Mouse (Mus musculus) E14TG2a.4 (cell line): ENCODE results near the gene Odf3l2.
A peak's percentile ranks its signal among the peaks of the same experiment; 100 is the strongest.

Experiments used
- H3K27me3 ChIP-seq: 2 replicates; pipeline ENCODE4 v1.6.1; 2014; ENCODE audit warnings: low read length, control low read depth; ENCODE audit not compliant: insufficient read depth
- H3K36me3 ChIP-seq: 2 replicates; pipeline ENCODE4 v1.6.1; 2014; ENCODE audit warnings: low read length, control low read depth; ENCODE audit not compliant: insufficient read depth
- H3K4me1 ChIP-seq: replicated peaks from 2 replicates; pipeline ENCODE4 v1.6.1; 2014; ENCODE audit warnings: low read depth, low read length, control low read depth
- H3K4me3 ChIP-seq: replicated peaks from 2 replicates; pipeline ENCODE4 v1.5.1; 2014; ENCODE audit warnings: mild to moderate bottlenecking, low read length
- H3K9me3 ChIP-seq: 2 replicates; pipeline ENCODE4 v1.6.1; 2014; ENCODE audit warnings: low read length, control low read depth
- CTCF ChIP-seq: conservative IDR thresholded peaks from 2 replicates; pipeline ENCODE4 v1.5.1; 2014; ENCODE audit warnings: low read length
- NANOG ChIP-seq: IDR thresholded peaks from 2 replicates; pipeline ENCODE4 v1.6.1; 2014; ENCODE audit warnings: borderline replicate concordance, low read length, mixed read lengths
- POU5F1 ChIP-seq: IDR thresholded peaks from 2 replicates; pipeline ENCODE4 v1.6.1; 2014; ENCODE audit warnings: low read length, borderline replicate concordance

Gene Odf3l2

GRCm38 (mm10) chr10:79686219-79686618 is 40.7 kb upstream of the Odf3l2 start:
- Histone ChIP-seq H3K4me3 (no peak overlapping the region), H3K4me1 (peaks cover 68% of the 10 kb centered on the region), H3K9me3 (no peaks in the 10 kb centered on the region), H3K27me3 (no peaks in the 10 kb centered on the region), H3K36me3 (peaks cover 68% of the 10 kb centered on the region)
- no peak for TF ChIP-seq POU5F1
- TF ChIP-seq NANOG: no peak
- TF ChIP-seq CTCF: no peak

- Histone ChIP-seq H3K4me3 (peak overlapping the region; percentile 100), H3K36me3 (peaks cover 68% of the 10 kb centered on the region), H3K9me3 (no peaks in the 10 kb centered on the region), H3K27me3 (no peaks in the 10 kb centered on the region), H3K4me1 (peaks cover 80% of the 10 kb centered on the region)
- no peak for TF ChIP-seq POU5F1
- TF ChIP-seq NANOG: no peak
- no peak for TF ChIP-seq CTCF
Observed at GRCm38 (mm10) chr10:79684770-79685600, 39.4 kb upstream of the Odf3l2 start.

GRCm38 (mm10) chr10:79683726-79684640 is 38.4 kb upstream of the Odf3l2 start:
- peak overlapping the region; percentile 100 for H3K4me3 ChIP-seq
- peaks cover 60% of the 10 kb centered on the region for H3K36me3 ChIP-seq
- H3K4me1 ChIP-seq: peaks cover 84% of the 10 kb centered on the region
- TF ChIP-seq POU5F1 (no peak), CTCF (no peak)
- no peaks in the 10 kb centered on the region for H3K9me3 ChIP-seq
- no peaks in the 10 kb centered on the region for H3K27me3 ChIP-seq

GRCm38 (mm10) chr10:79682916-79683582 is 37.5 kb upstream of the Odf3l2 start:
- no peak for TF ChIP-seq POU5F1
- peak; percentile 38 for TF ChIP-seq CTCF
- no peak for TF ChIP-seq NANOG

GRCm38 (mm10) chr10:79682551-79682915 is 37.0 kb upstream of the Odf3l2 start:
- H3K36me3 ChIP-seq: peaks cover 46% of the 10 kb centered on the region
- no peaks in the 10 kb centered on the region for H3K9me3 ChIP-seq
- peak overlapping the region; percentile 100 for H3K4me3 ChIP-seq
- TF ChIP-seq POU5F1: no peak
- no peak for TF ChIP-seq CTCF
- no peak for TF ChIP-seq NANOG
- H3K4me1 ChIP-seq: peaks cover 75% of the 10 kb centered on the region
- no peaks in the 10 kb centered on the region for H3K27me3 ChIP-seq

More at GRCm38 (mm10) chr10:79682916-79683582, 37.5 kb upstream of the Odf3l2 start:
- Histone ChIP-seq H3K27me3 (no peaks in the 10 kb centered on the region), H3K4me1 (peaks cover 78% of the 10 kb centered on the region), H3K36me3 (peaks cover 51% of the 10 kb centered on the region), H3K9me3 (no peaks in the 10 kb centered on the region), H3K4me3 (peak overlapping the region; percentile 100)

- Histone ChIP-seq H3K27me3 (no peaks in the 10 kb centered on the region), H3K4me3 (peak within 1 kb of the TSS; percentile 100), H3K9me3 (no peaks in the 10 kb centered on the region), H3K4me1 (peaks cover 75% of the 10 kb centered on the region), H3K36me3 (peaks cover 38% of the 10 kb centered on the region)
- TF ChIP-seq POU5F1: no peak
- TF ChIP-seq CTCF: no peak
- TF ChIP-seq NANOG: no peak
Observed at GRCm38 (mm10) chr10:79681591-79682245, 36.2 kb upstream of the Odf3l2 start, which contains the start of gene Cdc34. TSS of gene Cdc34 (plus strand) at chr10:79682195.

GRCm38 (mm10) chr10:79680606-79681495 is 35.3 kb upstream of the Odf3l2 start:
- Histone ChIP-seq H3K4me3 (peak overlapping the region; percentile 100), H3K4me1 (peaks cover 75% of the 10 kb centered on the region), H3K36me3 (peaks cover 35% of the 10 kb centered on the region), H3K27me3 (no peaks in the 10 kb centered on the region), H3K9me3 (no peaks in the 10 kb centered on the region)
- TF ChIP-seq CTCF: no peak
- no peak for TF ChIP-seq NANOG
- TF ChIP-seq POU5F1: no peak
